Mouse (Mus musculus) bone marrow macrophage, adult 2 months (primary cell): Measurements from ENCODE around the gene A730009L09Rik. TPM values are rescaled to one million over a fixed set of nuclear protein-coding genes. Genes with fewer than 3 reads are reported as not detected.

Experiments used
- H3K27ac ChIP-seq: 2 replicates; pipeline ENCODE4 v1.5.1; 2012; ENCODE audit warnings: low read depth, low read length; ENCODE audit not compliant: insufficient read depth
- H3K4me1 ChIP-seq: 2 replicates; pipeline ENCODE4 v1.6.1; 2012; ENCODE audit warnings: low read length; ENCODE audit not compliant: control insufficient read depth, insufficient read depth
- H3K4me3 ChIP-seq: 2 replicates; pipeline ENCODE4 v1.5.1; 2012; ENCODE audit warnings: mild to moderate bottlenecking, low read length, moderate library complexity; ENCODE audit not compliant: insufficient read depth
- CTCF ChIP-seq: IDR thresholded peaks from 2 replicates; pipeline ENCODE4 v1.5.1; 2012; ENCODE audit warnings: low read depth, mild to moderate bottlenecking, low read length, moderate library complexity
- POLR2A ChIP-seq: IDR thresholded peaks from 2 replicates; pipeline ENCODE4 v1.6.1; 2012; ENCODE audit warnings: mild to moderate bottlenecking, low read depth, low read length, borderline replicate concordance
- polyA plus RNA-seq: library from polyadenylated mRNA; stranded (reverse); fragments of >200 nt; gene quantifications from 2 replicates; pipeline ENCODE4 v1.2.4, GENCODE M21; 2012; ENCODE audit not compliant: missing spikeins, insufficient read depth, insufficient read length

The A730009L09Rik gene
- polyA plus RNA-seq, result not detected in 2 replicates

DNA sequence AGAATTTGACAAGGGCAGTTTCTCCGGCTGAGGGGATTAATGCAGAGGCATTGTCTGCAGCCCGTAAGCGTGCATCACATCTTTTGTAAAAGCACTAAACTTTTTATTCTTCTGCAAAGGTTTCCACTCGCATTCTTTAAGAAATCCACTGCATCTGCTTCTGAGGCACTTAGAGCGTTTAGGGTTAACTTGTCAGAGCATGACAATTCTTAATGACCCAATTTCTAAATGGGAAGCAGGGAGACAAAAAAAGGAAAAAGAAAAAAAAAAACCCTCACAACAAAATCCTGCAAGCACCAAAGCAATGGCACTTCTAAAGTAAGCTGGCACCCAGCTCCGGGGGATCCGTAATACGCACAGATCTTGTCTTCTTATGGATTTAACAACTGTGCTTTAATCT, at the start of gene A730009L09Rik:
TSS of gene A730009L09Rik (plus strand) at position 301 of the 400 bp plus-strand sequence.
- Histone ChIP-seq H3K4me1 (no peaks in the 10 kb centered on the region), H3K4me3 (no peak within 1 kb of the TSS), H3K27ac (no peak within 1 kb of the TSS)
- no peak for TF ChIP-seq POLR2A
- no peak for TF ChIP-seq CTCF

DNA sequence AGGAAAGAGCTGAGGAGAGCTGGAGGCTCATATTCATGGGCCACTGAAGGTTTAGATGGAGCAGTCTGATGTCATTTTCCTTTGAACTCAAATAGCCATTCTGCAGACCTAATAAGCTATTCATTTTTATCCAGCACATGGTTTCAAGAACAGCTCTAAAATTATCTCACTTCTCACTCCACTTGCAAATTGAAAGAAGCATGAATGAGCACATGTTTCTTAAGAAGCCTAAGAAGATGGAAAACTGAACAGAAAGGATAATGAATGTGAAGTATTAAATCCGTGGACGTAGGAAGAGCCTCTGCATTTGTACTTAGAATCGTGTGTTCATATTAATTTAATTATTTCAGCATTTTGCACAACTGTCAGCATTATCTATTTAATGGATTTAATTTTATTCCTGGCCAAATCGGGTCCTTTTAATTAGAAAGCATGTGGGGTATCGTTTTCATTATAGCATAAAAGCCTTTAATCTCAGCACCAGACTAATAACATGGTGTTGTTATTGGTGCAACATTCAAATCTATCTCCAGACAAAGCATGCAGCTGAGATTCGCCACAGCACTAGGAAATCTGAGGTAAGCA, 49.2 kb upstream of the A730009L09Rik start:
- no peak for TF ChIP-seq CTCF
- TF ChIP-seq POLR2A, result no peak
- H3K4me1 ChIP-seq, result no peaks in the 10 kb centered on the region
- no peak overlapping the region for H3K4me3 ChIP-seq
- no peak overlapping the region for H3K27ac ChIP-seq

DNA sequence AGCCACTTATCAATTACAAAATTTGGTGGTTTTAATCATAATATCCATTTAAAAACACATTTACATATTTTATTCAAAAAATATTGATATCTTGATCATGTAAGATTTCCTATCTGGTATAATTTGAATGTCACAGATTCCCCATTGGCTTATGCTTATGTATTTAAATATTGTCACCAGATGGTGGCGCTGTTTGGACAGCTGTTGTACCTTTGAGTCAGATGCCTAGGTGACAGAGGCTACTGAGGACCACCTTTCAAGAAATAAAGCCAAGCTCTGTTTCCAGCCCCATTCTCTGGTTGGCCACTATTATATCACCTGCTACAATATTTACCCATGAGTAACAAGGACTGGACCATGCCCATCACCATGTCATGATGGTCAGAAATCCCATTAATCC, 46.0 kb upstream of the A730009L09Rik start:
- Histone ChIP-seq H3K4me1 (no peaks in the 10 kb centered on the region), H3K27ac (no peak overlapping the region), H3K4me3 (no peak overlapping the region)
- TF ChIP-seq CTCF (no peak), POLR2A (no peak)

DNA sequence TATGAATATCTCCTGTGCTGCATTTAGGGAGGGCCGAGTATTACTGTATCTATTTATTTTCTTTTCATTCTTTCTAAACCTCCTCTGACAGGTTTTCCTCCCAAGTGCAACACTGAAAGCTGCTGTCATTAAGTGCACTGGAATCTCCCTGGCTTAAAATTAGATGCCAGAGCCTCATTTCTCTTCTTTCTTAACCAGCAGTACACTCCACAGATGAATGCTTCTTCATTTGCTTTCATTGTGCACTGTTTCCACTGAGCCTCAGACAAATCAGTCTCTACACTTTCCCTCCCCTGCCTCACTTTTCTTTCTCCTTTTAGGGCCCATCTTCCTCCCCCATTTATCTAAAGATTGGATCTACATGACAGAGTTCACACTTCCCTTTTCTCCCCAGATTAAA, 44.9 kb upstream of the A730009L09Rik start:
- TF ChIP-seq POLR2A (no peak), CTCF (no peak)
- no peak overlapping the region for H3K27ac ChIP-seq
- H3K4me3 ChIP-seq, result no peak overlapping the region
- no peaks in the 10 kb centered on the region for H3K4me1 ChIP-seq

DNA sequence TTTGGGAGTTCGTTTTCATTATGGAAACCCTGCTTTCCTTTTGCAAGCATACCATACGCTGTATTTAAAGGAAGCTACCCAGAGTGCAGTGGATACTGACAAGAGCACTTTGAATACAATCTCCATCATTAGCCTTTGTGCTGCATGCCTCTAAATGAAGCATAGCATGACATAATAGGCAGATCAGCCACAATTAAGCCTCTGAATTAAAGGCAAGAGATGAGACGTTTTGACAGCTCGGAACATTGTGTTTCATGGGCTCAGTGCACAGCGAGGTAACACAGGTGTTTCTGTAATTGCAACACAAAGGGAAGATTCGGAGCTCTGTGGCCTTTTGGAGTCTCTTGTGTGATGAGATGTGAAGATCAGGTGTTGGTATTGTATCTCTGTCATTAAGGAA, 41.5 kb upstream of the A730009L09Rik start:
- Histone ChIP-seq H3K4me3 (no peak overlapping the region), H3K4me1 (no peaks in the 10 kb centered on the region), H3K27ac (no peak overlapping the region)
- TF ChIP-seq CTCF (no peak), POLR2A (no peak)

DNA sequence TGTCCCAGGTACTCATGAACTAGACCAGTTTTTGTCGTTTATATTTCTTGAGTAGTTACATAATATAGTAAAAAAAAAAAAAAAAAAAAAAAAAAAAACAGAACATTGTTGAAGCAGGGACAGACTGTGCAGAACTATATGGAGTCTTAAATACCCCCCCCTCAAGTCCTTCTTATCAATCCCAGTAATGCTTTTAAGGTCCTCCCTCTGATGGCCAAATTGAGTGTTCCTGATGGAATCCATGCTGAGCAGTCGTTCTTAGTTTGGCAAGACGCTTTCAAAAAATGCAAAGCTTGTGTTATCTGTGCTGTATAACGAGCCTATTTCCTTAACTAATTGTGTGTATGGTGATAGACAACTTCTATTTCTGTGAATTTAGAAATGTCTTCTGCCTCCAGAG, 40.2 kb upstream of the A730009L09Rik start:
- Histone ChIP-seq H3K4me1 (no peaks in the 10 kb centered on the region), H3K4me3 (no peak overlapping the region), H3K27ac (no peak overlapping the region)
- TF ChIP-seq CTCF (no peak), POLR2A (no peak)

DNA sequence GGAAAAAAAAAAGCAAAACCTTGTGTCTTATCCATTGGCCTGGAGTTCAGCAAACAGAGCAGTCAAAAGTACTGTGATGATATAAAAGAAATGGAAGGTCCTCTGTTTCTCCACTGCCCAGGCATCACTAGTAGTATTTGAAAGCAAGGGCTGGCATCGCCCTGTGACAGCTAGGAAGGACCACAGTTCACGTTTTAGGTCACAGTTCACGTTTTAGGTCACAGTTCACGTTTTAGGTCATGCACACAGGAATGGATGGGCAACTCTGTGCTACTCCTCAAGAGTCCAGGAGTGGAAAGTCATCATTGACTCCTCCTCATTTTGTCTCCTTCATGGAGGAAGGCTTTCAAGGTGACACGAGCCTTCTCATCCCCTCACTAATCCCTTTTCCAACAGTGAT, 38.0 kb upstream of the A730009L09Rik start:
- Histone ChIP-seq H3K4me1 (no peaks in the 10 kb centered on the region), H3K27ac (no peak overlapping the region), H3K4me3 (no peak overlapping the region)
- TF ChIP-seq CTCF (no peak), POLR2A (no peak)

DNA sequence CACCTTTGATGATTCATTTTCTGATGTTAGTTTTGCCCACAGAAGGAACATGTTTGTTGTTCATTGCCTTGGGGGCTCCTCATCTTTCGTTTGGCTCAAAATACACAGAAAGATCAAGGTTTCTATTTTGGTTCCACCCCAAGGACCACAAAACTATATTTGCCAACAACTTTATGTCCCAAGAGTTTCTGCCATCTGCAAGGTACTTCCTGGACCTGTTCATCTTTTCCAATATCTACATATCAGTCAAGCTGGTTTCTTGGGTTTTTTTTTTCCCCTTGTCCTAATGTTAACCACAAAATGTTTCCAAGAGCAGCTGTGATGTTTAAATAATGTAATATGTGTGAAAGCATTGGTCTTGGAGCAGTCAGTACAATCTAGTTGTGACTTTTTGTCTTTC, 37.4 kb upstream of the A730009L09Rik start:
- Histone ChIP-seq H3K4me1 (no peaks in the 10 kb centered on the region), H3K27ac (no peak overlapping the region)
- TF ChIP-seq POLR2A (no peak), CTCF (no peak)

DNA sequence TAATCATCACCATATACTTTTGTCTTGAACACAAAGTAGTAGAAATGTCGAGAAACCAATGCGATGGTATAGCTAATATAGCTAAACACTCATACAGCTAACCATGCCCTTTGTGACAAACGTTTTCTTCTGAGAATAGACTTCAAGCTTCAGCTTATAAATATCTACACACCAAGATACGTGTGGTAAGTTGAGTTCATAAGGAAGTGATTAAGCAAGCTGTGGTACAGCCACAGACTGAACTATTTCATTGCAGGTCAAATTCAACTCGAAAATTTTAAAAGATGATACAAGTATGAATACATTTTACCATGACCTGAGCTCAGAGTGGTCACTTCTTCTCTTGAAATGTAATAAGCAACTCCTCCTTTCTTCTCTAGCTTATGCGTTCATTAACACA, 37.0 kb upstream of the A730009L09Rik start:
- no peaks in the 10 kb centered on the region for H3K4me1 ChIP-seq
- no peak for TF ChIP-seq POLR2A
- TF ChIP-seq CTCF, result no peak
- H3K4me3 ChIP-seq, result no peak overlapping the region
- H3K27ac ChIP-seq, result no peak overlapping the region

More for the DNA sequence above, 37.4 kb upstream of the A730009L09Rik start:
- no peak overlapping the region for H3K4me3 ChIP-seq

DNA sequence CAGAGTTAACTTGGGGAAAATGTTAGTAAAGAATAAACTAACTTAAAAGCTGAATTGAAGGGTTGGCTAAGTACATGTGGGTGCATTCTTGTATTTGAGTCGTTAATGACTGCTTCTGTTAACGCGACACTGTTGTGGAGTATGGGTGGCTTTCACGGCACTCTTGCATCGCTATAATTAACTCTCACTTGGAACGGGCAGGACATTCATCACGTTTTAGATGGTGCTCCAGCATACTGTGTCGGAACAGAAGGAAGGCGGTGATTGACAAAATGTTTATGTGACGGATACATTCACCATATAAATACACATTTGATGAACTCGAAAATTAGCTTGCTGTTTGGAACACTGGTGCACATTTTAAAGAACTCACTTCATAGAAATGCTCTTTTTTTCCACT, 29.0 kb upstream of the A730009L09Rik start:
- no peaks in the 10 kb centered on the region for H3K4me1 ChIP-seq
- TF ChIP-seq CTCF, result no peak
- no peak for TF ChIP-seq POLR2A
- no peak overlapping the region for H3K4me3 ChIP-seq
- H3K27ac ChIP-seq, result no peak overlapping the region
